Mouse (Mus musculus): ENCODE measurements around the gene Tns2. TPM values are rescaled to one million over a fixed set of nuclear protein-coding genes. Genes with fewer than 3 reads are reported as not detected.
"Not testable (repeated sequence)": the region's sequence is repeated elsewhere in the genome, so short reads cannot be mapped to it uniquely, and the experiment has no call there.

Tns2 gene
- total RNA-seq, 2 experiments from 2014 or later: 13.8 to 18.2 TPM

- DNase-seq (ENCODE audit: low spot score in 2 of 2): no peak
Measured at GRCm38 (mm10) chr15:102135522-102136128, 35.4 kb downstream of the Tns2 start.

- DNase-seq (ENCODE audit: low spot score in 2 of 2): peak; percentile 96 to 99
Measured at GRCm38 (mm10) chr15:102136129-102136758, 36.0 kb downstream of the Tns2 start, which contains the start of gene Spryd3. Spryd3 (minus strand) TSS chr15:102136234.

GRCm38 (mm10) chr15:102141120-102141519 is 40.9 kb downstream of the Tns2 start:
- no peak for DNase-seq (ENCODE audit: low spot score in 2 of 2)

- peak in 1 of 2 experiments; percentile 45 for DNase-seq (ENCODE audit: low spot score in 2 of 2)
Measured at GRCm38 (mm10) chr15:102142914-102143912, 43.0 kb downstream of the Tns2 start.

GRCm38 (mm10) chr15:102144274-102144711 is 44.1 kb downstream of the Tns2 start, which contains the start of gene Igfbp6:
Igfbp6 (plus strand) TSS chr15:102144362.
- DNase-seq (ENCODE audit: low spot score in 2 of 2): no peak

- DNase-seq (ENCODE audit: low spot score in 2 of 2): no peak
Measured at GRCm38 (mm10) chr15:102144726-102145125, 44.5 kb downstream of the Tns2 start.

GRCm38 (mm10) chr15:102145330-102145729 is 45.1 kb downstream of the Tns2 start:
- DNase-seq (ENCODE audit: low spot score in 2 of 2): peak in 1 of 2 experiments; percentile 57

GRCm38 (mm10) chr15:102146089-102146488 is 45.9 kb downstream of the Tns2 start:
- no peak for DNase-seq (ENCODE audit: low spot score in 2 of 2)

- DNase-seq (ENCODE audit: low spot score in 2 of 2): peak in 1 of 2 experiments; percentile 60
Measured at GRCm38 (mm10) chr15:102146882-102147281, 46.7 kb downstream of the Tns2 start.

- DNase-seq (ENCODE audit: low spot score in 2 of 2): no peak
Measured at GRCm38 (mm10) chr15:102147674-102148402, 47.6 kb downstream of the Tns2 start.

- DNase-seq (ENCODE audit: low spot score in 2 of 2): no peak
Measured at GRCm38 (mm10) chr15:102149561-102149960, 49.3 kb downstream of the Tns2 start.

GRCm38 (mm10) chr15:102150301-102151135 is 50.3 kb downstream of the Tns2 start, which contains the start of gene Soat2:
Soat2 (plus strand) TSS chr15:102150526.
- DNase-seq (ENCODE audit: low spot score in 2 of 2): no peak

GRCm38 (mm10) chr15:102152646-102153045 is 52.4 kb downstream of the Tns2 start:
- DNase-seq (ENCODE audit: low spot score in 2 of 2): no peak

- DNase-seq (ENCODE audit: low spot score in 2 of 2): not testable (repeated sequence)
Measured at GRCm38 (mm10) chr15:102155006-102155405, 54.8 kb downstream of the Tns2 start.

GRCm38 (mm10) chr15:102156836-102157235 is 56.6 kb downstream of the Tns2 start:
- no peak for DNase-seq (ENCODE audit: low spot score in 2 of 2)

GRCm38 (mm10) chr15:102160415-102161060 is 60.3 kb downstream of the Tns2 start:
- no peak for DNase-seq (ENCODE audit: low spot score in 2 of 2)

- no peak for DNase-seq (ENCODE audit: low spot score in 2 of 2)
Measured at GRCm38 (mm10) chr15:102163900-102164693, 63.9 kb downstream of the Tns2 start.

- DNase-seq (ENCODE audit: low spot score in 2 of 2): no peak
Measured at GRCm38 (mm10) chr15:102165468-102166100, 65.4 kb downstream of the Tns2 start.
